Mouse (Mus musculus) 416B (cell line): ENCODE results near the gene Trp53.
"Not testable (repeated sequence)": the region's sequence is repeated elsewhere in the genome, so short reads cannot be mapped to it uniquely, and the experiment has no call there.

Experiments used
- DNase-seq: peaks from one replicate; pipeline ENCODE4 v3.0.0; 2011; ENCODE audit warnings: low read depth

The Trp53 gene

GRCm38 (mm10) chr11:69624339-69624738 lies 44.2 kb downstream of the Trp53 start:
- DNase-seq = not testable (repeated sequence)

DNA sequence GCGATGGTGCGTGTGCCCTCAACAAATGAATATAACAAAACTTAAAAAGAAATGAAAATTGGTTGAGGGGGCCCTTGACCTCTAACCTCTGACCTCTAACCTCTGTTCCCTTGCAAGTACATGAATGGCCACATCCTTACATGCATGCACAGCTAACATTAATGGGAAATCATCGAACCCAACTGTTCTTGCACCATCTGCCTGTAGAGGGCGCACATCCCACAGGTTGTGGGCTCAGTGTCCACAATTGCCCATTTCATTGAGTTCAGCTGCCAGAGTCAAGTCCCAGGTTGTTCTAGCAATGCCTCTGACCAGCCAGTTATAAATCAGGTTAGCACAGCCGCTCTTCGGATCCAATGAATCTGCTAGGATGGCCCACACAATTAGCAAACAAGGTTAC lies 48.1 kb downstream of the Trp53 start:
- peak; percentile 87 for DNase-seq

DNA sequence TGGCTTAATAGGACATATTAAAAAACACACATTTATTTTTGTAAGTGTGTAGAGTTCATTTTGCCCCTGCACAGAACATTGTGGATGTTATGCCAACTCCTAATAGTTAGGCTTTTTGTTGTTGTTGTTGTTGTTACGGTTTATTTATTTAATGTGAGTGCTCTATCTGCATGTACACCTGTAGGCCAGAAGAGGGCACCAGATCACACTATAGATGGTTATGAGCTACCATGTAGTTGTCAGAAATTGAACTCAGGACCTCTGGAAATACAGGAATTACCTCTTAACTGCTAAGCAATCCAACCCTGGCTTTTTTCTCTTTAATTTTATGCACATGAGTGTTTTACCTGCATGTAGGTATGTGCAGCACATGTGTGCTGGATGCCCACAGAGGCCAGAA lies 49.6 kb downstream of the Trp53 start:
- DNase-seq = peak; percentile 69

- peak; percentile 100 for DNase-seq
These were observed 52.3 kb downstream of the Trp53 start, which contains the start of gene Fxr2 for GRCm38 (mm10) chr11:69632284-69633089. TSS of gene Fxr2 (plus strand) at chr11:69632990.

GRCm38 (mm10) chr11:69633128-69633866 lies 53.1 kb downstream of the Trp53 start:
- peak; percentile 51 for DNase-seq

DNA sequence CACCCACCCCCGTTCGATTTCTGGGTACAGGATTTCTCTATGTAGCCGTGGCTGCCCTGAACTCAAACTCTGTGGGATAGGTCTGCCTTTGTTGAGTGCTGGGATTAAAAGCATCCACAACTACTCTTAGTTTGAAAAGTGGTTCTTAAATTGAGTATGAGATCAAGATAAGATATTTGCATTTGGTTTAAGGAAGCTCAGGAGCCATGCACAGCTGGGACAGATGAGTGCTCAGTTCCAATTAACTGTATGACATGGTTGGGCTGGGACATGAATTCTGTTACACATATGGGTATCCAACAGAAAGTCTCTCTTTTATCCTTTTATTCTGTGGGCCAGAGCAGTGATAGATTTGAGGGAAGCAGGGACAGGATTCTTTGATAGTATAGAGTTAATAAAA lies 55.3 kb downstream of the Trp53 start:
- DNase-seq = no peak
